Mouse (Mus musculus): Measurements from ENCODE around the gene Smim5. TPM values are rescaled to one million over a fixed set of nuclear protein-coding genes. Genes with fewer than 3 reads are reported as not detected.
A peak's percentile ranks its signal among the peaks of the same experiment; 100 is the strongest.
"Not testable (repeated sequence)": the region's sequence is repeated elsewhere in the genome, so short reads cannot be mapped to it uniquely, and the experiment has no call there.

Smim5 gene
- total RNA-seq (2021), result 1 to 10 TPM; 3.6 to 4.1 TPM
- long read RNA-seq, experiment 1, transcript Smim5-203 (3 exons, 1,113 nt), result major isoform, 6 of 7 reads
- long read RNA-seq, experiment 1, partial matches to known transcripts, result 0 of 7 reads
- long read RNA-seq, experiment 1, other reads (novel, unspliced or antisense), result 0 of 7 reads
- long read RNA-seq, experiment 2, transcript Smim5-203 (3 exons, 1,113 nt), result major isoform, 5 of 6 reads
- long read RNA-seq, experiment 2, partial matches to known transcripts, result 0 of 6 reads
- long read RNA-seq, experiment 2, other reads (novel, unspliced or antisense), result 0 of 6 reads

DNA sequence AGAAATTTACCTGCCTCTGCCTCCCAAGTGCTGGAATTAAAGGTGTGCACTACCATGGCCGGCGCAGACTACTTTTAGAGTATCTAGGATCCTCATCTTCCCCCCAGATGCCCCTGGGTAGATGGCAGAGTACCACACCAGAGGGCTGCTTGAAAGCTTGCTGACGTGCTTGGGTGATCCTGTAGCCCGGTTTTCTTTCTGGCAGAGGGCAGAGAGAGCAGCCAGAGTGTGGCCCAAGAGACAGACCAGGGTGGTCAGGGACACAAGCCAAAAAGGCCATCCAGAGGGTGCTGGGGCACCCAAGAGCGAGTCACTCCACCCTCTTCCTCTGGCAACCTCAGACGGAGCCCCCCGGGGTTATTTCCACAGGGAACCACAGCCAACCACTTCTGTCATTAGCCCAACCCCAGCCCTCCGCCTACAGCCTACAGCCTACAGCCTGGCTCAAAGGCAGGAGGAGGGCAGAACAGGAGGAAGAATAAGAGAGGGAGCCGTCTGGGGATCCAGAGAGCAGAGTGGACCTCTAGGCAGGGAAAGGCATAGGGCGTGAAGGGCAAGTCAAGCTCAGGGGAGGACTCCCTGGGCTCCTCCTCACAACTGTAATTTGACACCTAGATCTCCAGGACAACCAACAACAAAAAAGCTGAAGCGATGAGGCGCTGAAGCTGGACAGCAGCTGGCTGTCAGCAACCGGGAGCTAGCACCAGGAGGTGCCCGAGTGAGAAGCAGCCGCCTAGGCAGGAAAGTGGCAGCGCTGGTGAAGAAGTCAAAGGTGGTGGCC lies at the start of gene Smim5:
Smim5 (plus strand) TSS at position 481 of the 781 bp plus-strand sequence.
- peak; percentile 26 for DNase-seq

DNA sequence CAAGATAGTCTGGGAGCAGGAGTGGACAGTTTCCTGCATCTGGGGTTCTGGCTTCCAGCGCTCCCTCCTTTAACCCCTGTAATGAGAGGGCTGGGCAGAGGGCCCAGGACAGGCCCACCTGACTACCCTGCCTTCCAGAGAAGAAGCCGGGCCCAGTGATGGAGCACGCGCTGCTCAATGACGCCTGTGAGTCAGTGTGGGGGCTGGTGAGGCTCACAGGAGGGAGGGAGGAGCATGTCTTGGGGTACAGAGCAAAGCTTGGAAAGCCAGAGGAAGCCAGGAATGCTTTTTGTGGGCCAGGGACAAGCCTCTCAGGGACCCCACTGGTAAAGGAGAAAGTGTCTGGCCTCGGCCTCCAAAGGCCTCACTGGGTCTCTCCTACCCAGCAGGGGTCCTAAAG lies 45.1 kb upstream of the Smim5 start:
- no peak for DNase-seq

DNA sequence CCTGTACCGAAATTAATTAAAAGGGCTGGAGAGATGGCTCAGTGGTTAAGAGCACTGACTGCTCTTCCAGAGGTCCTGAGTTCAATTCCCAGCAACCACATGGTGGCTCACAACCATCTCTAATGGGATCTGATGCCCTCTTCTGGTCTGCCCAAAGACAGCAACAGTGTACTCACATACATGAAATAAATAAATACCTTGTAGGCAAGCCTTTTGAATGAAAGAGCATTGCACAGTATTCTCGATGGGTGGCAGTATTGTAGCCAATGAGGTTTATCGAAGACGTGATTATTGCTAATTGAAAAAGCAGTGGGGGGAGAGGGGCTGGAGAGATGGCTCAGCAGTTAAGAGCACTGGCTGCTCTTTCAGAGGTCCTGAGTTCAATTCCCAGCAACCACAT lies 42.6 kb upstream of the Smim5 start:
- DNase-seq, result not testable (repeated sequence)

DNA sequence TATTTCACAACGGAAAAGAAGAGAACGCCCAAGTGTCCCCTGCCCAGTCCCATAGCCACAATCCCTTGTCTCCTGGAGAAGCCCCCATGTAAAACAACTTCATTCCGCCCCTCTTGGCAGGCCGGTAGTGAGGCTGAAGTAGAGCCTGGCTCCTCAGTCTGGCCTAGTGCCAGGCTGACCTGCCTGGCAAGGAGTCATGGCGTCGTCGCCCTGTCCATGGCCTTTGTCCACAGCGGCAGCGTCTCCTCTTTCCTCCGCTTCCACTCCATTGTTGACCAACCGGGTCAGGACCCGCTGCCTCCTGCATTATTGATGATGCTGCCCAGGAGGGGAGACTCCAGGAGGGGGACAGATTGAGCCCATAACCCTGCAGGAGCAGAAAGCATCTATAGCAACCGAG lies 41.8 kb upstream of the Smim5 start:
- no peak for DNase-seq

DNA sequence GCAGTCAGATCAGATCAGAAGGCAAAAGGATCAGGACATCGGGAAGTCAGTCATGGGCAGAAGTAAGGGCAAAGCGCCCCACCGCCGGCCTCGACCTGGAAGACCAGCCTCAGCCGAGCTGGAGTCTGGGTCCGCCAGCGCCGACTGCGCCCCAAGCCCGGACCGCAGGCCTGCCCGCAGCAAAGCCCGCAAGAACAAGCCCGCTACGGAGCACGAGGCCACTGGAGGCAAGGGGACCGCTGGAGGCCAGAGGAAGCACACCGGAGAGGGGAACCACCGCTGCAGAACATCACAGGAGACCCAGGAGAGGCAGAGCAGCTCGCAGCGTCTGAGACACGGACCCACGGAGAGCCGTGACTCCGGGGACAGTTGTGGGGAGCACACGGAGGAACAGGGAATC lies 41.4 kb upstream of the Smim5 start, which contains the start of gene Myo15b:
Myo15b (plus strand) TSS at position 53 of the 400 bp plus-strand sequence.
- no peak for DNase-seq

DNA sequence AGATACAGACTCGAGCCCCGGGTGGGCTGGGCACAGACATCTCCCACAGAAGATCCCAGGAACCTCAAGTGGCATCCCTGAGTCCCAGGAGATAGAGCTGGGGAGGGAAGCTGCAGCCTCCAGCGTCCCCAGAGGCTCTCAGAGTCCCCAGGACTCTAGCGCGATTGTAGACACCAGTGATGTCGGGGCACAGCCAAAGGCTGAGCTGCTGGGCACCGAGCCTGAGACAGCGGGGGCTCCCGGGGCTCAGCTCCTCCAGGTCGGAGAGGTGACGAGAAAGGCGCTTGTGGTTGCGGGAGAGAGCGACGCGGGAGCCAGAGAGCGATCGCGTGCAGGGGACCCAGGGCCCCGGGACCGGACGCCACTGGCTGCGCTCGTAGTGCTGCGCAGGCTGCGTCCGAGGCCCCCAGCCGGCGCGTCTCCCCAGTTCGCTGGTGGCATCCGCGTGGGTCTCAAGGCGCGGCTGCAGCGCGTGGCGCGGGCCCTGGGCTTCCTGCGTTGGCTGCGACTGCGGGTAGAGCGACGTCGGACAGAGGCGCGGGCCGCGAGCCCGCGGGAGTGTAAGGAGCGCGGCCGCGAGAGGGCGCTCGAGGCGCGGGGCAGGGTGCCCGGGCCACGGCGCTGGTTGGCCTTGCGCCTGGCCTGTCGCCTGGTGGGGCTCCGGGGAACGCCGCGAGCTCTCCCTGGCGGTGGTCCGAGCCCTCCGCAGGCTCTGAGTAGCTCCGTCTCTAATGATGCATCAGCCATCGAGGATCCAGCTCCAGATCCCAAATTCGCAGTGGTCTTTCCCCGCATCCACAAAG lies 40.4 kb upstream of the Smim5 start:
- peak; percentile 96 for DNase-seq

DNA sequence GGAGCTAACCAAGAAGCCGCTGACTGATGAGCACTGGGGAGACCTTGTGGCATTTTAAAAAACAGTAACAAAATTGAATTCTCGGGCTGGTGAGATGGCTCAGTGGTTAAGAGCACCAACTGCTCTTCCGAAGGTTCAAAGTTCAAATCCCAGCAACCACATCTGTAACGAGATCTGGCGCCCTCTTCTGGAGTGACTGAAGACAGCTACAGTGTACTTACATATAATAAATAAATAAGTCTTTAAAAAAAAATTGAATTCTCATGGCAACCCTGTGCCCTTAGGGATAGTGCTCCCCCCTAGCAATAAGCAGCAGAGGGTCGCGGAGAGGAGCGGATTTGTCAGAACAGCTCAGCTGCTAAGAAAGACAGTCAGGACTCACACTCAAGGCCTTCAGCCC lies 35.9 kb upstream of the Smim5 start:
- no peak for DNase-seq

DNA sequence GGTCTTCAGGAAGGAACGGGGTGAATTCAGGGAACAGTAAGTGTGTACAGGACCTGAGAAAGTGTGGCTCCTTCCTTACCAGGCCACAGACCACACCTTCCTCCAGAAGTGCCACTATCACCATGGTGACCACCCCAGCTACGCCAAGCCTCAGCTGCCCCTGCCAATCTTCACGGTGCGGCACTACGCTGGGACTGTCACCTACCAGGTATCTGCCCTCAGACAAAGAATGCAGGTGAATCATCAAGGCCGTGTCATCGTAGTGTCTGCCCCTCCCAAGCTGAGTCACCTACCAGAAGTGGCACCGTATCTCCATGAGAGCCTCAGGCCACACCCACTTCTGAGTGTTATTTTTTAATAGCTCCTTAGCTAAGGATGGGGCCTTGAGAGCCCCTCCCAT lies 30.4 kb upstream of the Smim5 start:
- no peak for DNase-seq

DNA sequence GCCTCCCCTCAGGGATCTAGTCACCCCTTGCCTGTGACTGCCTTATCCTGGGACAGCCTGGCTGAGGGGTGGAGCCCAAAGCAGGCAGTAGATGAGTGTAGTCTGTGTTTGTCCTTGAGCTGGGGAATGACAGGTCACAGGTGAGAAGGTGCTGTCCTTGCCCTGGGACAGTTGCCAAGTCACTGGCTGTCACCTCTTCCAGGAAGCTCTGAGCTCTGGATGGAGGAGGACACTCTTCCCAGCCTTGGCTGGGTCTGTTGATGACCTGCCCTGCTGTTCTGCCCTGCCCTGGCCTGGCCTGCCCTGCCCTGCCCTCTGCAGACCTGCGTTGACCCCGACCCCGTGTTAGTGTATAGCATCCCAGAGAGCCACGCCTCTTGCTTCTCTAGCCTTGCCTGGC lies 27.3 kb upstream of the Smim5 start:
- no peak for DNase-seq

DNA sequence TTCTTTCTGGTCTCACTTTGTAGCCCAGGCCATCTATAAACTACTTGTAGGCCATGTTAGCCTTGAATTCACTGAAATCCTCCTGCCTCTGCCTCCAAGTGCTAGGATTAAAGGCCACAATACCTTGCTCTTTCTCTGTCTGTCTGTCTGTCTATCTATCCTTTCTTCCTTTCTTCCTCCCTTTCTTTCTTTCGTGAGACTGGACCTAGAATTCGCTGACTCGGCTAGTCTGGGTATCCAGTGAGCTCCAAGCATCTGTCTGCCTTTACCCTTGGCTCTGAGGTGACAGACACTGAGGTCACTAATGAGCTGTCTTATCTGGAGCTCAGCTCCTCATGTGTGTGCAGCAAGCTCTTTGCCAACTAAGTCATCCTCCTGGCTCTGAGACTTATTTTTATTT lies 23.8 kb upstream of the Smim5 start:
- DNase-seq, result no peak

DNA sequence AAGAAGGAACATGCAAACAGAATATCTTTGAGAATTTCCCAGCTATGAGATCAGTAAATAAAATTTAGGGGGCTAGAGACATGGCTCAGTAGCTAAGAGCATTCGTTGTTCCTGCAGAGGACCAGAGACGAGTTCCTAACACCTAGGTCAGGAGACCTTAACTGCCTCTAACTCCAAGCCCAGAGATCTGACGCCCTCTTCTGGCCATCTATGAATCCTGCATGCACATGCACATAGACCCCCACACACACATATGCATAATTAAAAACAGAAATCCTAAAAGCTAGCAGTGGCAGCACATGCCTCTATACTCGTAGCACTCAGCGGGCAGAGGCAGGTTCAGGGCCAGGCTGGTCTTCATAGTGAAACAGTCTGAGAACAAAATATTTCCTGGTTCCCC lies 23.3 kb upstream of the Smim5 start:
- no peak for DNase-seq

DNA sequence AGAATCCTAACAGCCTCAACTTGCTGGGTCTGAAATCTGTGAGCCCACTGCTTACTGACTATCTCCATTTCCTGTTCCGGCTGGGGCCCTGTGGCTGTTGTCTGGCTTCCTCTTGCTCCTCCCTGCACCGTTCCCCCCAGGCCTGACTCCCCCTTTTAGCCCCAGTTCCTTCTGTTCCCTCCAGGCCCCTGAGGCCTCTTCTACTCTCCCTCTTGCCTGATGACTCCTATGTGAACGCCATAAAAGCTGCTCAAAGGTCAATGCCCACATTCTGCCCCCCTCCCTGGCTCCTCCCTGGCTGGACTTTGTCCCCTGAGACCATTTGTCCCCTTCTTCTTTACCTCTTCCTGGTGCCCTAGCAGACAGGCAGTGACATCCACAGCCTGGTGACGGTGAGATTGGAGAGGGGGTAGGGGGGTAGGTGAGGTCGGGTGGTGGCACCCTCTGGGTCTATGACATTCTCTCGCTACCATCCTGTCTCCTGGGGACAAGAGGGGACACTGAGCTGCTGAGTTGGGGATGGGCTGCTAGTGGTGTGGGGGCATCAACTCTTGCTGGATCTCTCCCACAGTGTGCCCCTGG lies 22.5 kb upstream of the Smim5 start:
- DNase-seq, result no peak

DNA sequence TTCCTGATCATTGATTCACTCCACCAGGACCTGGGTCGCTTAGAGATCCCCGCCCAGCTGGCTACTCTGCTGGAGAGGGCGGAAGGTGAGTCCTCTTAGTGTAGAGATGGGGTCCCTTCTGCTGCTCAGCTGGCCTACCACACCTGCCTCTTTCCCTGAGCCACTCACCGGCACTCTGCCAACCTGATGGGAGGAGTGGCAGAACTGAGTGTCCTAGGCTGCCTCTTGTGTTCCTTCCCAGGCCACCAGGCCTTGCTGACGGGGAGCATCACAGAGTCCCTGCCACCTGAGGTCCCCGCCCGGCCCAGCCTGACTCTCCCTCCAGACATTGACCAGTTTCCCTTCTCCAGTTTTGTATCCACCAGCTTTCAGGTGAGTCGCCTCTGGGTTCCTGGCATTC lies 21.7 kb upstream of the Smim5 start:
- DNase-seq, result no peak

DNA sequence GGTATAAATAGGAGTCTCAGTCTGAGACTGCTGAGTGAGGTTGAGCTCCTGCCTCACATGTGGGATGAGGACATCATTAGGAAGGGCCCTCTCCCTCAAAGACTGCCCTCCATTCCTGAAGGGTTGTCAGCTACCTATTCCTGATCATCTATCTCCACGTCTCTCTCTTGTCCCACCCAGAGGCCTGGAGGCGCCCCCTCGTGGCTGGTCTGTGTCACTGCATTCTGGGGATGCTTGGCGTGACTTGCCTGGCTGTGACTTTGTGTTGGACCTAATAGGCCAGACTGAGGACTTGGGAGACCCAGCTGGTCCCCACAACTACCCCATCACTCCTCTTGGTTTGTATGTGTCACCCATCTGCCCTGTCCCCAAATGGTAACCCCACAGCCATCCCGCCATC lies 18.8 kb upstream of the Smim5 start:
- peak; percentile 38 for DNase-seq

DNA sequence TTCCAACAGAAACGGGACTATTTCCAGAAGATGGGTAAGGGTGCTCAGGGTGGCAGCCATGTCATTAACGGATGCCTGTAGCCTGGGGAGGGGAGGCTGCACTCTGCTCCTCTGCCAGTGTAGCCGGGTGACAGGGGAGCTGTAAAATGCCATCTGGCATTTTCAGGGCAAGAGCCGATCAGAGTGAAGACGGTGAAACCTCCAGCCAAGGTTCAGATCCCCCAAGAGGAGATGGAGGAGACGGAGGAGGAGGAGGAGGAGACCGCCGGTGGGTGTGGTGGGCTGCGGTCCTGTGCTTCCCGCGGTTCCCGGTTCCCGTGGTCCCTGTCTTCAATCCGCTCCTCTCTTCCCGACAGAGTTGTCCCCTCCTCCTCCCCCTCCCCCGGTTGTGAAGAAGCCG lies 16.5 kb upstream of the Smim5 start:
- no peak for DNase-seq

DNA sequence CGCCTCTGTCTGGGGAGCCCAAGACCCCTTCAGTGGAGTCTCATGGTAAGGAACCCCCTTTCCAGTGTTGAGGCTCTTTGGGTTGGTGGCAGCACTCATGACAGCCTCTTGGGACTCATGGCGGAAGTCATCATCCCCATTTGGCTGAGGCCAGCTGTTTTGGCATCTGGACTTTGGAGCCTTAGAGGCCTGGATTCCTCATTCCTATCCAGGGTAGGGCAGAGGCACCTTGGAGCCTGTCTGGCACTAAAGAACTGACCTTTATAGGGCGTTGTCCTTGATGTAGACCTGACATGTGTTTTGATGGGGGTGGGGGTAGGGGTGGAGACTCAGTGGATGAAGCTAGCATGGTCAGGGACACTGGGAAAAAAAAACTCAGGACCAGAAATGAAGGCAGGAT lies 15.4 kb upstream of the Smim5 start:
- DNase-seq, result no peak

DNA sequence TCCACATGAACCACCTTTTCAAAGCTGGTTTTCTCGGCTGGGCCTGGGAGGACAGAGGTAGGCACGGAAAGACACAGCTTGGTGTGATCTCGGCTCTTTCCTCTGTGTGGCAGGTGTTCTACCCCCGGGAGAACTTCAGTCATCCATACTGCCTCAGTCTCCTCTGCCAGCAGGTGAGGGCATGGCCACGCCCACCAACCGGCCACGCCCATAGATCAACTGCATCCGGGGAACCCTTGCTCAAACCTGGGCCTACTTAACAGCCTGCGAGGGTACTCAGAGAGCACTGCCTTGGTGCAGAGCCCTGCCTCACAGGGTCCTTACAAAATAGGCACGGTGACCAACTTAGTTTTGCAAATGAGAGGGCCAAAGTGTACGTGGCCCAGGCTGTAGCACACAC lies 14.5 kb upstream of the Smim5 start:
- DNase-seq, result no peak

DNA sequence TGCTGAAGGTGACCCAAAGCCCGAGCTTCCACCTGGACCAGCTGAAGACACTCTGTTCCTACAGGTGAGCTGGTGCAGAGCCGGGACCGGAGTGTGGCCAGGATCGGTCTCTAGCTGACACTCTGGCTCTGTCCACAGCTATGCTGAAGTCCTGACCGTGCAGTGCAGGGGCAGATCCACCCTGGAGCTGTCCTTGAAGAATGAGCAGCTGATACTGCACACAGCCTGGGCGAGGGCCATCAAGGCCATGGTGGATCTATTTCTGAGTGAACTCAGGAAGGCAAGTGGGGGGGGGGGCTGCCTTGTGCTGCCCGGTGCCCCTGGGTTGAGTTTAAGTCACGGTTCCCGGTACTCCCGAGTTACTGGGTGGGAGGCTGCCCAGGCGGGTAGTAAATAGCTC lies 13.3 kb upstream of the Smim5 start:
- DNase-seq, result no peak

DNA sequence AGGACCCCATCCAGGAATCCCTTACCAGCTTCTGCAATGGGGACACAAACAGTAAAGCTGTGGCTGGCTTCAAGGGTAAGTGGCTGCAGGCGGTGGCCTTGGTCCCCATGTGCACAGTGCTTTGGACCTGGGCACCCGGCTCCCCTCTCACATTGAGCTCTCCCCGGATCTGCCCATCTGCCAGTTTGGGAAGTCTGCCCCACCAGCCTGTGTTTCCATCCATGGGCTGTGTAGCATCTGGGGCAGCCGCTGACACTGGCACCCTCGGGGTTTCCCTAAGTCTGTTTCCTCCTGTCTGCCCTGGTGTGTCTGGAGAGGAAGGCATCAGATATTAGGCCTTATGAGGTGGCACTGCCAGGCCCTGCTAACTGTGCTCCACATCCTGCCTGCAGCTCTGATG lies 11.7 kb upstream of the Smim5 start:
- DNase-seq, result no peak

DNA sequence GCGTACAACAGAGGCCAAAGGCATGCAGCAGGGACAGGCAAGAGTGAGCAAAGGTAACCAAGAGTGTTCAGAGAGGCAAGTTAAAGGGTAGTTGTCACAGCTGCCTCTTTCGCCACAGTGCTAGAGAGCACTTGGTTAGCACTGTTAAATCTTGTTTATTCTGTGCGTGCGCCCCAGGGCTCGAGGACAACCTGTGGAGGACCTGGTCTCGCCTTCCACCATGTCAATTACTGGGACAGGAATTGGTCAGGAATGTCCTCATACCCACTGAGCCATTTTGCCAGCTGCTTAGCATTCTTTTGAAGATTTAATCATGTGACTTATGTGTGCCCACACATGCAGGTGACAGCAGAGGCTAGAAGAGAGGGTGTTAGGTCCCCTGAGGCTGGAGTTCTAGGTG lies 10.6 kb upstream of the Smim5 start:
- DNase-seq, result no peak

DNA sequence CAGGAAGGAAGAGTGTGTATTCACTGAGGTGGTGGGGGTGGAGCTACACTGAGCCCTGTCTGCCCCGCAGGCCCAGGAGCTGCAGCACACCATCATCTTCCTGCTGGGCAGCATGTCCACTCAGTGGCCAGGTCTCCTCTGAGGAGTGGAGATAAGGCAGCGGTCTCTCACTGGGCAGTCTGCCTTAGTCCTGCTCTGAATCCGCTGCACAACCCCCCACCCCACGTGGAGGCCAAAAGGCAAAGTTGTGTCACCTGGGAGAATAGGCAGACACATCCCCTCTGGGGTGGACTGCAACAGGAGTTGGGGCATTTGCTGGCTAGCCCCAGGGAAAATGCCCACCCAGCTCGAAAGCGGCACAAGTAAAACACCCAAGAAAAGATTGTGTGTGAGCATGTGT lies 7.6 kb upstream of the Smim5 start:
- no peak for DNase-seq

DNA sequence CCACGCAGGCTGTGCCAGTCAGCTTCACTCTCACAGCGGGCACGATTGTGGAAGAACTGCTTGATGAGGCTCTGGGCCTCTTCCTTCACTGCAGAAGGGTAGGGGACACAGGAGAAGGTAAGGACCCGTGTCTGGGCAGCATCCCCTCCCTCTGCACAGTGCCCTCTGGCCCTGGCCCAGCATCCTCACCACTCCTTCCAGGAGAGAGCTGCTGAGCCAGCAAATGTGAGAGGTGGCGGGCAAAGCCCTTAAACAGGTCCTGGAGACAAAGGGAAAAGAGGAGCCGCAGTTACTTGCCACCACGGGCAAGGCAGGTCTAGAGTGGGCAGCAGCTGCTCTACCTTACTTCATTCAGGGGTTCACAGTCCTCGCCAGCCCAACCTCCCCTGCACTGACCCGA lies 6.7 kb upstream of the Smim5 start:
- DNase-seq, result no peak
